Mouse (Mus musculus): ENCODE measurements around the gene Mdga2. TPM values are rescaled to one million over a fixed set of nuclear protein-coding genes. Genes with fewer than 3 reads are reported as not detected.

Mdga2 gene
- 9.3 and 12.4 TPM in 2 replicates for polyA plus RNA-seq (2021; fragmentation: Nextera tagmentation)
- long read RNA-seq, experiment 1, transcript Mdga2-207 (2 exons, 1,684 nt): major isoform, 9 of 46 reads
- long read RNA-seq, experiment 1, partial matches to known transcripts: 6 of 46 reads
- long read RNA-seq, experiment 1, other reads (novel, unspliced or antisense): 30 of 46 reads
- long read RNA-seq, experiment 2, partial matches to known transcripts: 9 of 27 reads
- long read RNA-seq, experiment 2, other reads (novel, unspliced or antisense): 14 of 27 reads

DNA sequence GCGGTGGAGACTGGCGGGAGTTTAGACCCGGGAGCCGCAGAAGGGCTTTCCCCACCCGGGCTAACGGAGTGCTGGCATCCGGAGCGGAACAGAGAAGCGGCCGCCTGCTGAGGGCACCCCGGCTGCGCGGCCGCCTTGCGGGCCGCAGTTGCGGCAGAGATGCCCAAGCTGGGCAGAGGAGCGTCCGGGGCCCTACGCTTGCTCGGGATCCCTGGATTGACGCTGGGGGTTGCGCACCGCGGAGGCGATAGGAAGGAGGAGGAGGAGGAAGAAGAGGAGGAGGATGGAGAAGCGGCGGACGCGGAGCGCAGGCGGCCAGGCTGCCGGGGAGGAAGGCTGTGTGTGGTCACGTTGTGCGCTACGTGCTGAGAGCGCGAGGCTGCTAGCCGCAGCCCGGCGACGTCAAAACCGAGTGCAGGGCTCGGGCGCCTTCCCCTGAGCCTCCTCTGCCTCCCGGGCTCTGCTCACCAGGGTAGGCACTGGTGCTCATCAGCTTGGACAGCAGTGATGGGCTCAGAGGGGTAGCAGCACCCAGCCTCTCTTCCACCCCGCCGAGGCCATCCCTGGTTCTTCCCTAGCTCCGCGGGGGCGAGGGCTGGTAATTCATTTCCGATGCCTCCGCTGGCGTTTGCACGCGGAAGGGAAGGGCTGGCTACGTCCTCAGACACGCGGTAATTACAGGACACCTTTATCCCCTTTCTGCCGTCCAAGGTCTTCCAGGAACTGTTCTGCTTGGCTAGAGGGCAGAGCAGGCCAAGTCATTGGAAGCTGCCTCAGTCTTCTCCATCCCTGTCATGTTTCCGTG is at the start of gene Mdga2:
Gene Mdga2 (minus strand): TSS at position 329 of the 805 bp plus-strand sequence.

Measured in left cerebral cortex, adult 6 months (tissue).